Mouse (Mus musculus) spleen, postnatal 36 days (tissue): ENCODE measurements around the gene Cab39.

Experiments
- DNase-seq, 2 experiments: peaks; one replicate each; pipeline ENCODE4 v3.0.0; 2022; ENCODE audit warnings: low spot score in 2 of 2, mixed read lengths in 1 of 2

The Cab39 gene

DNA sequence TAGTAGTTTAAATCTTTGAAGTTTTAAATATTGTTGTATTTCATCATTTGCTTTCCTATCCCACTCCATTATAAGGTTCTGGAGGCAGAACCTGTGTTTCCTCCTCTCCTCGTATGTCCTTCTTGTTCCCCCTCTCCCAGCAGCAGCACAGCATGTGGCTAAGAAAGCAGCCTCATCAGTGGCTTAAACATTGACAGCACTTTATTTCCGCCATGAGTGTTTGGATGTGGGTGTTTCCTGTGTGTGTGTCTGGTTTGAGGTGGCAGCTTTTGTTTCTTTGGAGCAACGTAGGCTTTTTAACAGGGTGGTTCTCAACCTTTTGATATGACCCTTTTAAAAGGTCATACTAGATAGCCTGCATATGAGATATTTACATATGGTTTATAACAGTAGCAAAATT lies 52.2 kb downstream of the Cab39 start:
- DNase-seq = no peak

GRCm38 (mm10) chr1:85849016-85849415 lies 55.8 kb downstream of the Cab39 start:
- DNase-seq = no peak

DNA sequence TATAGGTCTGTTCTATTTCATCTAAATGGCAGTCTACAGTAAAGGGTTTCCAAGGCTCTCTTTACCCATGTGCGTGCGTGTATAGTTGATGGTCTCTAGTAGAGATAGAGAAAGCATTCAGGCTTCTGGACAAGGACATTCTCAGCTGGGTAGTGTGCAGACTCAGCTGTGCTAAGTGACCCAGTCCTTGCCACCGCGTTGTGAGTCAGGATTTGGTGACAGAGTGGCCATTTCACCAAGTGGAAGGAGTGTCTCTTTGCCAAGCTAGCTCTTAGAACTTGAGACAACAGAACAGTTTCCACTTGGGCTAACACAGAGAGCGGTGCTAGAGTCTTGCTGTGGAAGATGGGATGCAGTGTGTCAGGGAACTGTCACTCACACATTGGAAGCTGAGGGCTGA lies 57.6 kb downstream of the Cab39 start:
- DNase-seq = no peak

- DNase-seq = peak; percentile 49 to 53
These were observed 59.9 kb downstream of the Cab39 start for GRCm38 (mm10) chr1:85852996-85853689.

GRCm38 (mm10) chr1:85853865-85854264 lies 60.6 kb downstream of the Cab39 start:
- DNase-seq = no peak

DNA sequence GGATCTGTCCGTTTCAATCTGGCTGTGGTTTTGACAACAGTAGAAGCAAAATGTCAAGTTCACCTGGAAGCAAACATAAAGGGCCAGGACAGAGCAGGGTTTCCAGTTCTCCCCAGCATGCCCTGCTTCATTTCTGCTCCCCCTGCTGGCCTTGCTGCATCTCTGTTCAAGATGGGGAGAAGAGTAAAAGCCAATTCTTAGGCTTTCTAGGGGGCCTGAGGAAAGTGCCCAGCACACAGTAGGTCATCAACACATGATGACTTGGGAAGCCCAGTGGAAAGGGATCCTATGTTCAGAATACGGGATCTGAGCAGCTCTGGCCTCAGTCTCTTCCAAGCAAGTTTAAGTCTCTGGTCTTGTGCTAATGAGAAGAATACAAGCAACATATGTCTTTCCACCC lies 61.2 kb downstream of the Cab39 start:
- DNase-seq = no peak

DNA sequence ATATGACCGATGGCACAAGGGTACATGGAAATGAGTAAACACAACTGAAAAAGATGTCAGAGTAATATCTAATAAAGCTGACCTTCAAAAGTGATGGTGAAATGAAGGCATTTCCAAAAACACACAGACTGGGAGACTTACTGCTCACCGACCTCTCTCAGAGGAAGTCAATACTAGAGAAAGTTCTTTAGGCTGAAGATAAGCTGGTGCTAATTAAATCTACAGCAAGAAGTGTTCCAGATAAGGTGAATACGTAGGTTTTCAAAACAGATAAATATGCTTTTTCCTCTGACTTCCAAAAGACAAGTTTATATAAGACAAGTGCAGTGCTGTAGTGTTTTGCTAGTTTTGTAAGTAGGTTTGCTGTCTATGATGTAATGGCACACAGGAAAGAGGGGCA lies 63.0 kb downstream of the Cab39 start:
- DNase-seq = no peak

- DNase-seq = no peak
These were observed 64.1 kb downstream of the Cab39 start for GRCm38 (mm10) chr1:85857261-85857754.

DNA sequence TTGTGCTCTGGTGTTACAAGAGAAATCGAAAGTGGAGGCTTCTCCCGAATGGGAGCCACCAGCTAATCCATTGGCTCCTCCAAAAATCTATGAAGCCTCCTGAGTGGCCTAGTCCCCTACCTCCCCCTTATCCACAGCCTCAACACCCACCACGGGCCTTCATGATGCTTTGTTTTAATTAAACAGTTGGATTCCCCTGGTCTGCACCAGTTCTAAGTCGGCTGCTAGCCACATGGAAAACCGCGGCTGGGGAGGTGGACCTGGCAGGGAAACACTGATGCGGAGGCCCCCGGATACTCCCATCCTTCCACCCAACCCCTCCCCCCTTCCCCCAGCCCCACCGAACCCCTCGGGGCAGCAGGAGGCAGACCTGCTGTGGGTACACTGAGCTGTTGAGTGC lies 71.1 kb downstream of the Cab39 start:
- no peak for DNase-seq

- DNase-seq = no peak
These were observed 76.8 kb downstream of the Cab39 start for GRCm38 (mm10) chr1:85870001-85870400.

- no peak for DNase-seq
These were observed 77.3 kb downstream of the Cab39 start for GRCm38 (mm10) chr1:85870546-85870945.

DNA sequence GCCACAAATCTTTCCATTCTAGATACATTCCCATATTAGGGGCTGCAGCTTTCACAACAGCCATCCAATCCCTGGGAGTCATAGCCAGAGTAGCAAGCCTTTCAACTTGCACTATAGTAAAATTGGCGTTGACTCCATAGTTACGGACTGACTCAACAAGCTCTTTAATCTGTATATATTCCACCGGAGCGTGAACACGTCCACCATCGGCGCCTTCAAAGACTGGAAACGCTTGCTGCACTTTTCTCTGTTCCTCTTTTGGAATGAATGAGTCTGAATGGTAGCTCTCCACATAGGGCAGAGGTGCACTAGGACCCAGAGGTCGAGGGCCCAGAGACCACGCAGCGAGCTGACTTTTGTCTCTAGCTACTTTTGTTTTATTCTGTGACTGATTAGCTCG lies 88.8 kb downstream of the Cab39 start:
- no peak for DNase-seq

- DNase-seq = no peak
These were observed 94.0 kb downstream of the Cab39 start for GRCm38 (mm10) chr1:85887221-85887620.

DNA sequence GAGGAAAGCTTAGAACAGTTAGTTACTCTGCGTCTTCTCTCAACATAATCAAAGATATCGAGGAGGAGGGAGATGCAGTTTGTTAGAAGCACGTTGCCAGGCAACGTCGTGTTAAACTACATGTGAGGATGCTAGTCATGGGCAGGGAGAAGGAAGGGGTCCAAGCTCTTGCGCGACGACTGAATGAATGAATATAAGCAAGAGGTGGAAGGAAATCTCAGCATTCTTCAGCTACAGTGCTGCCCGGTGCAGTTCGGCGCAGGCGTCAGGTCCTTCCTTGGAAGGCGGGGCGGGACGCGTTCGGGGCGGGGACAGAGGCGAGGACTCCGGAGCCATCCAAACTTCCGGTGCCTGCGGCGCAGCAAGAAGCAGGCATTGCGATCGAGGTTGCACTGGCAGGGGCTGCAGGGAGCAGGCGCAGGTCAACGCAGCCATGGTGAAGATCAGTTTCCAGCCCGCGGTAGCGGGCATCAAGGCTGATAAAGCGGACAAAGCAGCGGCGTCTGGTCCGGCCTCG lies 101.0 kb downstream of the Cab39 start, which contains the start of gene Itm2c:
TSS of gene Itm2c (plus strand) at position 51 of the 517 bp plus-strand sequence.
- peak; percentile 75 for DNase-seq

DNA sequence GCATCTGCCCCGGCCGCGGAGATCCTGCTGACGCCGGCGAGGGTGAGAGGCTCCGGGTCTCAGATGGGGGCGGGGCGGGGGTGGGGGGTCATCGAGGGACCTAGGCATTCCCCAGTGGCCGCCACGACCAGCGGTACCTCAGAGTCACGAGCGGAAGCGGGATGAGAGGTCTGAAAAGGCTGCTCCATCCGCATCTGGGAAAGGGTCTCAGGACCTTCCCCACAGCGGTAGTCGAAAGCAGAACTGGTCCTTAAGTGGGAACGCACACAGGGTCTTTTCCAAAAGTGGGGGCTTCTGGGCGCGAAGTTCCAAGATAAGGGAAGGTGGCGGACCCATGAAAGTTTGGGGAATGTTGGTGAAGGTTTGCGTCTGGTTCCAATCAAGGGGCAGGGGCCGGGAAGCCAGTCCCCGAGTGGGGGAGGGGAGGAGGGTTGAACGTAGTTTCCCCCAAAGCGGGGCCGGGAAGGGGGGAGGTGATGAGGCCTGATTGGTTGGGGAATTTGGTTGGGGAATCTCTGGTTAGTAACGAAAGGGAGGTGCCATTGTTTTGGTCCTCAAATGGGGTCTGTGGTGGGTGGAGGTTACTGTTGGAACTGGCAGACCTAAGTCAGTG lies 101.6 kb downstream of the Cab39 start:
- no peak for DNase-seq

DNA sequence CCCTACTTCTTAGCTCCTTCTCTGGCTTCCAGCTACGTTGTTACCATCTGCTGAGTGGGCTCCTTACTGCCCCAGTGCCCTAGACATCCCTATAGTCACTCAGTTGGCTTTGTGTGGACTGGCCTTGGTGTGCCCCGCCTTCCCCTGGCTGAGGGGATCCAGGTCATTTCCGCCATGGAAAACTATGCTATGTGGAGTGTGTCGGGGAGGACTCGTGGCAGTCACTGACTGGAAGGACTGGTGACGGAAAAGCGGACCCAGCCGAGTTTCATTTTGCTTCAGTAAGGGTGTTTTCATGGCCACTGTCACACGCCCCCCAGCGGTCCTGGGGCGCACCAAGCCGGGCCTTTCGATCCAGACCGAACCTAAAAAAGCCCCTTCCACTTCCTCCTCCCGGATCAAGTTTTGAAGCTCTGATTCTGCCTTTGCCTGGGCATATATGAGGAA lies 102.2 kb downstream of the Cab39 start:
- DNase-seq = peak; percentile 55 to 71

DNA sequence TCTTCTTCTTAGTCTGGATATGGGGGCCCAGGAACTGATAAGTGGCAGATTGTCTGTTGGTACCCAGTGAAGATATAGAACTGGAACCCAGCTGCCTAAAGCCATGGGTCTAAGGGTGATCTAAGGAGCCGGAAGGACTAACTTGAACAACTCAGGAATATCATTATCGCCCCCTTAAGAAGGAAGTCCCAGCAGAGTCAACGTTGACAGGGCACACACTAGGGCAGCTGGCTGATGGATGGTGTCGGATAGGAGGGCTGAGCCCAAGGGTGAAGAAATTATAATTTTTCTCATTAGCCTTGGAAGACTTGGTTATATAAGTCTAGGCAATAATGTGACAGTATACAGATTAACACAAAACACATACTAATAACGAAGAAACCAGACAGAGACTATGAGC lies 102.9 kb downstream of the Cab39 start:
- DNase-seq = no peak

DNA sequence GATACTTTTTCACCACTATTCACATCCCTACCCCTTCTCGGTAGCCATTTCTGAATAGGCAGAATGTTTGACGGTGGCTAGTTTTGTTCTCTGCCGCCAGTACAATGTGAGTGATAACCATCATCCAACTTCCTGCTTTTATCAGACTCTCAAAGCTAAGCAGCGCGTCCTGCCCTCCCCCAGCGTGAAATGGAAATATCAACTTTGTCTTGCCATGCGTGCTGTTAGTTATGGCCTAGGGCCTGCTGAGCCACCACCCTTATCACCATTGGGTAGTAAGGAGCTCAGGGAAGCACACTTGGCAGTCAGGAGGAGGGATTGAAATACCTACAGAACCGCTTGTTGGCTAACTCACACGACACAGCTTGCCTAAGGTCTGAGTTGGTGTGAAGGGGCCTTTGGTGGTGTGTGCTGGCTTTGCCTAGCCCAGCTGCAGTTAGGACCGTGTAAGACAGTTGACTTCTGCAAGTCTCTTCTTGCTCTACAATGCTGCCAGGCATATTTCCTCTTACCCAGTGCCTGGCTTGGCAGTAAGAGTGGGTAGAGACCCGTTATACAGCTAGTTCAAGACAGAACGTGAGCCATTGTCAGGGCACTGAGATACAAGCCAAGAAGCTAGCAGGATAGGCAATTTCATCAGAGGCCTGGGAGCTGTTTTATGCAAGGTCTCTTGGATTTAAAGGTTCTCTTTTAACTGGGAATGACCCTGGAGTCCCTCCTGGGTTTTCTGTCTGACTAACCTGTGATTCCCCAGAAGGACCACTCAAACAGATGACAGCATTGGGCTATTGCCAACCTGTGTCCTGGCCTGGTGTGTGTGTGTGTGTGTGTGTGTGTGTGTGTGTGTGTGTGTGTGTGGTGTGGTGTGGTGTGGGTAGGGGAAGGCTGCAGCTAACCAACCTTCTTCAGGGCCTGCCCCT lies 103.8 kb downstream of the Cab39 start:
- no peak for DNase-seq

DNA sequence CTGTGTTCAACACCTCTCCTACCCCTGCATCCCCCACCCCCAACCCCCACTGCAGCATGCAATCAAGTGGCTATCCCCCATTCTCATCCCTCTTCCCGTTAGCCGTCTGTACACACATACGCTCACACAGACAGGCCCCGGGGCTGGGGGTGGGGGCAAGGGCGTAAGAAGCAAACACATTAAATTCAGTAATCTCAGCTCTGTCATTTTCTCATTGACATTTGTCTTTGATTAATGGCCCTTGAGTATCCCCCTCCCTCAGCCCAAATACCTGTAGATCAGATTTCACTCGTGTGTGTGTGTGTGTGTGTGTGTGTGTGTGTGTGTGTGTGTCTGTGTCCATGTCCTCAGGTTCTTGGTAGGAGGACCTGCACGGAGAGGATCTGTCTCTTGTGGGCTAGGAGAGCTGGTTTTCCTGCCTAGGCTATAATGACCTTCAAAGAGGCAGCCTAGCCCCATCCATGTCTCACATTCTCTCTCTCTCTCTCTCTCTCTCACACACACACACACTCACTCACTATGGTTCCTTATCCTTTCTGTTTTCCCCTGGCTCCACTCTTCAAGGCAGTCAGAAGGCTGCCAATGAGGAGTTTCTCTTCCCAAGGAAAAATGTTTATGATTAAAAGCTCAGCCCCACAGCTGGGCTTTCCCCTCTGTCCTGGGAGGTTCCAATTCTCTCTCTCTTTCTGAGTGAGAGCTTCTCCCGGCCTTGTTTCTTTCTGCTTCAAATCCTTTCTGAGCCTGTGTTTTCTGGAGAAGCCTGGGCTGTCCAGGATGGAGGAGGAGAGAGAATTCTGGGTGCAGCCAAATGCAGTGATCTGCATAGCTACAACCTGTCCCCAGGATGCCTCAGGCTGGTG lies 104.9 kb downstream of the Cab39 start:
- DNase-seq = no peak

GRCm38 (mm10) chr1:85898761-85899387 lies 105.6 kb downstream of the Cab39 start:
- DNase-seq = no peak

GRCm38 (mm10) chr1:85899388-85899761 lies 106.1 kb downstream of the Cab39 start:
- DNase-seq = no peak
